Mouse (Mus musculus) megakaryocyte, embryonic 14.5 days (primary cell): ENCODE data around the gene Clasp1.

Experiments used
- FLI1 ChIP-seq: IDR thresholded peaks from 2 replicates; pipeline ENCODE4 v1.6.1; 2012; ENCODE audit warnings: low read length, inconsistent platforms, mixed read lengths
- GATA1 ChIP-seq: IDR thresholded peaks from 3 replicates; pipeline ENCODE4 v1.6.1; 2012; ENCODE audit warnings: mixed read lengths, low read length, inconsistent platforms, borderline replicate concordance

GRCm38 (mm10) chr1:118492811-118493210, 104.0 kb downstream of the Clasp1 start:
- no peak for TF ChIP-seq GATA1
- no peak for TF ChIP-seq FLI1
